25 mouse cellular contexts compared by ENCODE assay signal in the genomic region with DNA sequence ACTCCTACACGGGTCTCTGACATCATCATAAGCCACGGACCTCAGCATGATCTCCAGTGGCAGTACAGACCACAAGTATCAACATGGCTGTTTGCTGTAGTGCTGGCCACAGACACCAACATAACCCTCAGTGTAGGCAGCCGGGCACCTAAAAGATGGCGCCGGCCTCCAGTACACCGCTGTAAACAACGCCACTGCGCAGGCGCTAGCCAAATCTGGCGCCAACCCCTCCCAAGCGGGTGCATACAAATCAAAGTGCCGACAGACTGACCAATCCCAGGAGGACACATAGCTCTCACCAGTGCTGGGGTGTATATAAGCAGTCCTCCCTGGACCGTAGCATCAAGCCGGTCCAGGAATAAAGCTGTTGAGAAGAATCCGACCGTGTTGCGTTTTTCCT. TPM values are rescaled to one million over a fixed set of nuclear protein-coding genes. Genes with fewer than 3 reads are reported as not detected.
"Had no signal": no experiment of that assay in that cellular context is flagged by ENCODE, and none has a peak within 500 bp of the region (broad histone marks: within the 10 kb centered on the region; RNA-seq: fewer than 3 reads in every experiment).

No protein-coding gene starts in this region.

- DNase-seq: gastrocnemius, adult 2 months; gastrocnemius, postnatal 10 days; gastrocnemius, postnatal 25 days; heart, adult 18-20 months; heart, postnatal 10 days; heart, postnatal 4 days; kidney, adult 18-20 months; kidney, adult 8-10 months; kidney, postnatal 10 days; kidney, postnatal 25 days; kidney, postnatal 4 days; layer of hippocampus, adult 9-11 months; layer of hippocampus, postnatal 36 days; left cerebral cortex, postnatal 4 days had no signal

- H3K27ac ChIP-seq: gastrocnemius, adult 2 months; heart, embryonic 10.5 days; hindbrain, embryonic 10.5 days; hindbrain, embryonic 12.5 days; hindbrain, embryonic 14.5 days; intestine, embryonic 15.5 days; layer of hippocampus, adult 2 months; limb, embryonic 13.5 days; limb, embryonic 15.5 days had no signal

- H3K27me3 ChIP-seq: heart, embryonic 12.5 days; hindbrain, embryonic 12.5 days; intestine, embryonic 15.5 days; limb, embryonic 13.5 days; limb, embryonic 15.5 days had no signal

- H3K4me1 ChIP-seq: heart, embryonic 10.5 days; heart, embryonic 12.5 days; hindbrain, embryonic 10.5 days; hindbrain, embryonic 12.5 days; intestine, embryonic 15.5 days had no signal

- H3K9me3 ChIP-seq: heart, embryonic 10.5 days; heart, embryonic 12.5 days; hindbrain, embryonic 10.5 days; hindbrain, embryonic 12.5 days; intestine, embryonic 15.5 days; limb, embryonic 13.5 days; limb, embryonic 15.5 days had no signal

- H3K36me3 ChIP-seq: heart, embryonic 10.5 days; heart, embryonic 12.5 days; hindbrain, embryonic 10.5 days; hindbrain, embryonic 12.5 days; intestine, embryonic 15.5 days; limb, embryonic 13.5 days; limb, embryonic 15.5 days had no signal

- H3K4me3 ChIP-seq: gastrocnemius, adult 2 months; heart, embryonic 10.5 days; heart, embryonic 12.5 days; hindbrain, embryonic 10.5 days; hindbrain, embryonic 12.5 days; intestine, embryonic 15.5 days; layer of hippocampus, adult 2 months; limb, embryonic 13.5 days; limb, embryonic 15.5 days had no signal

RNA-seq across cellular contexts. Expression of gene Tril, which starts 24.0 kb away (rescaled TPM):
- total RNA-seq: granulocyte monocyte progenitor cell, adult 5-6 weeks had no signal
- polyA plus RNA-seq: inflammation-experienced regulatory T-cells, adult 6 months had no signal
